Mouse (Mus musculus) G1E-ER4 (cell line): ENCODE data around the gene Adam11. TPM values are rescaled to one million over a fixed set of nuclear protein-coding genes. Genes with fewer than 3 reads are reported as not detected.

Source experiments
- GATA1 ChIP-seq: IDR thresholded peaks from one replicate; pipeline ENCODE4 v1.8.0; 2012; ENCODE audit warnings: low read length, inconsistent platforms
- polyA plus RNA-seq: library from polyadenylated mRNA; stranded (reverse); fragments of >175 nt; gene quantifications from 2 replicates; pipeline ENCODE4 v1.2.3, GENCODE M21; 2012

Gene Adam11
- polyA plus RNA-seq, 1 experiment = not detected

DNA sequence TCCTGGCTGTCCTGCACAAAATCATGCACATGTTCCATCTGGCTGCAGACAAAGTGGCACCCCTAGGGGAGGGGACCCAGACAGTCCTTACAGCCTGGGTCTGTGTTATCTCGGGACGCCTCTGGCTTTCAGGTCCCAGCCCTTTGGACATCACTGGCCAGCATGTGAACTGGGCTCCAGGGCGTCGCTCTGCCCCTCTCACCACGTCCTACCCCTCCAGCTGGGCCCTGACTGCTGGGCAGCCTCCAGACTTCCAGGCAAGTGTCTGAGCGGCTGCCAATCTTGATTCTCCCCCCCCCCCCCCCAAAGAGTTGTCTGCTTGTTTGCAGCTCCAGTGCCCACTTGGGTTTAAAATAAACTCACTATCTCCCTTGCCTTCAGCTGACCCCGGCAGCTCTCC lies 22.2 kb downstream of the Adam11 start:
- no peak for TF ChIP-seq GATA1

GRCm38 (mm10) chr11:102787688-102788177 lies 26.5 kb downstream of the Adam11 start:
- TF ChIP-seq GATA1 = no peak

DNA sequence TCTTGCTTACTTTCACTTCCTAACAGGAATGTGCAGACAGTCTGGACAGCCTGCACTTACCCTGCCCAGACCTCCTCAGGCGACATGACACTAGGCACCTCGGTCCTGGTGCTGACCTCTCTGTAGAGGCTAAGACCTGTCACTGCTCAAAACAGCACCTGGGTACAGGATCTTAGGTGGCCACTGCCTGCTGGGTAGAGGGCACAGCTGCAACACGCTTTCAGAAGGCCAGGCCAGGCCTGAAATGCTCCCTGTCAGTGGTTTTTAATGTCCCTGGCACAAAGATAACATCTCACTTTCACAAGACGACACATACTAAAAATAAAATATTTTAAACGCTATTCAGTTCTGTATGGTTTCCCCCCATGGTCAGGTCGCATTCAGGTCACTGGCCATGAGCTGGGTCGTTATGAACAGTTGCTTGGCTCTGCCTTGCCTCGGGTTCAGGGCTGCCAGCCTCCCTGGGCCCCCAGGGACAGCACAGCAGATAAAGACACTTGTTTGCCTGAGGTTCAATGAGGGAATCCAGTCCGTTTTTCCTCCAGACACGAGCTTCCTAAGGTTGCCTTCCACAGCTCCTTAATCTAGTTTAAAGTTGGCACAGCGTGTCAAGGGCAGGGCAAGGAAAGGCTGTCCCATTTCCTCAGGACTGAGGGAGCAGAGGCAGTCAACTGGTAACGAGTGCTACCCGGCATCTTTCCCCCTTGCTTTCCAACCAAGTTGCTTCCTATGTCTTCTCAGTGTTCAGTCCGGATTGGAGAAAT lies 30.6 kb downstream of the Adam11 start:
- TF ChIP-seq GATA1 = no peak

- no peak for TF ChIP-seq GATA1
Observed at GRCm38 (mm10) chr11:102794157-102794556, 32.9 kb downstream of the Adam11 start.

GRCm38 (mm10) chr11:102803453-102803852 lies 42.2 kb downstream of the Adam11 start:
- TF ChIP-seq GATA1 = no peak

DNA sequence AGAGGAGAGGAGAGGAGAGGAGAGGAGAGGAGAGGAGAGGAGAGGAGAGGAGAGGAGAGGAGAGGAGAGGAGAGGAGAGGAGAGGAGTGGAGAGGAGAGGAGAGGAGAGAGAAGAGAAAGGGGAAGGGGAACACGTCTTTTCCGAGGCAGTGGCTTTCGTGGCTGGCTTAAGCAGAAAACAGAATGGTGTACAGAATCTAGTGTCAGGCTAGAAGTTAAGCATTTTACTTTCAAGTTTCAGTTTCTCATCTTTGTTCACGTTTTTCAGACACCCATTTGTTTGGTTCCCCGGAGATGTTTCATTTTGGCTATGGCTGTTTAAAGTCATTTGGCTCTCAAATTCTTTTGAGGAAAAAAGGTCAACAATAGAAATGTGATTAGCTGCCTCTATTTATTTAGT lies 47.0 kb downstream of the Adam11 start:
- TF ChIP-seq GATA1 = no peak

DNA sequence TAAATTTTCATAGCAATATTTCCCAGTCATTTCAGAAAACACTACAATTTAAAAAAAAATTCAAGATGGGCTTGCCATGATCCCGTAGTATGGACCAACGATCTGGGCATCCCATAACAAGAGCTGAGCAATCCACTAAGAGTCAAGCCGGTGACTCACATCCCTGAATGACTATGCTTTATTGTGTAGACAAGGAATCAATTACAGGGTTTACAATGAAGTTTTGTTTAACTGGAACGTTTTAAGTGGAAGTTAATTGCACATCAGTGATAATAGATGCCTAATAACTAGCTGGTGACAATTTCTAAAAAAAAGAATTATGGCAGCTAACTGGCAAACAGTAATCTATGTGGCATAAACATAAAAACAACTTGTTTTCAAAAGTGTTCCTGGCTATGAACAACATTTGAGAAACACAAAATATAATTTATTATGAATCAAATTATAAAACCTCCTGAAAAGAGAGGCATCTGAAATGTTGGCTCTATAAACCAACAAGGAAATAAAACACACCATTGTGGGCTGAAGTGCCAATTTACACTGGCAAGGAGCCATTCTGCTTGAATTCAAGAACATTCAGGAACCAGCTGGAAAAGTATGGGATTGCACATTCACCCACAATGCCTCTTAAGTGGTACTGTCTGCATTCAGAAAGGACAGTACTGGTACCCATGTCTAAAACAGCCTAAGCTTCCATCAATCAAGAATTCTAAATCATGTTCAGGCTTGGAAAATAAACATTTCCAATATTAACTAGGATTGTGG lies 49.7 kb downstream of the Adam11 start:
- TF ChIP-seq GATA1 = no peak

DNA sequence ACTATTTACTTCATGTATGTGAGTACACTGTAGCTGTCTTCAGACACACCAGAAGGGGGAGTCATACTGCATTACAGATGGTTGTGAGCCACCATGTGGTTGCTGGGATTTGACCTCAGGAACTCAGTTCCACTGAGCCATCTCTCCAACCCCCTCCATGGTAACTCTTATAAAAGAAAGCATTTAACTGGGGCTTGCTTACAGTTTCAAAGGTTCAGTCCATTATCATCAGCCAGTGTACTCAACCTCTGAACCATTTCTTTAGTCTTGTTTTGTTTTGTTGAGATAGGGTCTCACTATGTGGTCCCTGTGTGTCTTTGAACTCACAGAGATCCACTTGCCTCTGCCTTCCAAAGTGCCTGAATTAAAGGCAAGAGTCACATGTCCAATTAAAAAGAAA lies 53.6 kb downstream of the Adam11 start:
- no peak for TF ChIP-seq GATA1

GRCm38 (mm10) chr11:102818121-102819020 lies 57.1 kb downstream of the Adam11 start:
- no peak for TF ChIP-seq GATA1

- TF ChIP-seq GATA1 = no peak
Observed at GRCm38 (mm10) chr11:102819021-102819782, 58.0 kb downstream of the Adam11 start, which contains the start of gene Gjc1. Gjc1 (minus strand) TSS chr11:102819700.

DNA sequence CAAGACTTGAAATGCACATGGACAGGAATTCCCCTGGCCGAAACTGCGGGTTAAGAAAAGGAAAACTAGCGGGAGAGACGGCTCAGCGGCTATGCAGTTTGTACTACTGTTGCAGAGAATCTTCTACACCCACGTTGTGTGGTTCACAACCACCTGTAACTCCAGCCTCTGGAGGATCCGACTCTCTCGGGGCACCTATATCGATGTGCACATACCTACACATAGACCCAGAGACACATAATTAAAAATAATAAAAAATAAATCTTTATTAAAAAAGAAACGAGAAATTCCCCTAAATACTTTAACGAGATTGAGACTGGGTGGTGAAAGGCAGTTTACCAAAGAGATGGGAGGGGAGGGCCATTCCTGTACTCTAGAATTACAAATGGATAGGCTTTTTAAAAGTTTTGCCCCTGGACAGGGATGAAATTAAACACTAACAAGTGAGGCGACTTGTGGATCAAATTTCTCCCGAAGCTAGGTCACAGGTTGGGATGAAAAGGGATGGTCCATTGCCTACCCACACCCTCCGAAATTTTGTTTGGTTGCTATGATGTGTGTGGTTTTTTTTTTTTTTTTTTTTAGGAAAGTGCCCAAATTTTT lies 58.6 kb downstream of the Adam11 start:
- TF ChIP-seq GATA1 = no peak

GRCm38 (mm10) chr11:102820432-102820831 lies 59.2 kb downstream of the Adam11 start:
- TF ChIP-seq GATA1 = no peak

GRCm38 (mm10) chr11:102821231-102821630 lies 60.0 kb downstream of the Adam11 start:
- TF ChIP-seq GATA1 = no peak

GRCm38 (mm10) chr11:102826476-102826875 lies 65.2 kb downstream of the Adam11 start:
- no peak for TF ChIP-seq GATA1
